Mouse (Mus musculus): Measurements from ENCODE around the gene Nop58.

DNA sequence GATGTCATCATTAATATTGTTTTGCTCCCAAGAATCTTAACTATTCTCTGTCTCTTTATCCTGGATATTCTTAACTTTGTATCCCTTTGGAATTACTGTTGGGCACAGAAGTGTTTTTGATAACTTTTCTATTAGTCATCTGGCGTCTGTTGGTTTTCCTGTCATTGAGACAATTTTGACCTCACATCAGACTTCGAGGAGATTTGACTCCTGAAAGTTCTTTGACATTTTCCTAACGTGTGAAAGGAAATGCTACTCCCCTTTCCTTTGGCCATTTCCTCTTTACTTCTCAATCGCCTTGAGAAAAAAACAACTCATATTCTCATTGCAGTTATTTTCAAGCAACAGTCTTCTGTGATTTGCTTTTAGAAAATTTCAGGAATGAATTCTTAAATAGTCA is 80.5 kb downstream of the Nop58 start:
- TF ChIP-seq HCFC1 (IDR thresholded peaks at IDR 0.05; ENCODE audit: low read depth, low read length) (no peak), MAX (IDR thresholded peaks at IDR 0.05; ENCODE audit: low read length) (no peak), KAT2A (IDR thresholded peaks at IDR 0.05; ENCODE audit: insufficient replicate concordance, low read length) (no peak), CTCF (conservative IDR thresholded peaks at IDR 0.05 in 1 of 2, IDR thresholded peaks at IDR 0.05 in 1 of 2; ENCODE audit: low read depth in 2 of 2, low read length in 2 of 2) (no peak), EP300 (IDR thresholded peaks at IDR 0.05; ENCODE audit: low read length) (no peak), GABPA (IDR thresholded peaks at IDR 0.05; ENCODE audit: insufficient replicate concordance, low read depth, low read length) (no peak), RAD21 (IDR thresholded peaks at IDR 0.05; ENCODE audit: low read depth, low read length) (no peak)
